Mouse (Mus musculus) MEL (cell line): Measurements from ENCODE around the gene Ankrd44. TPM values are rescaled to one million over a fixed set of nuclear protein-coding genes. Genes with fewer than 3 reads are reported as not detected.
A peak's percentile ranks its signal among the peaks of the same experiment; 100 is the strongest.

ENCODE experiments used
- DNase-seq: peaks from one replicate; pipeline ENCODE4 v3.0.0; 2011; ENCODE audit warnings: low read depth, low spot score
- H3K27ac ChIP-seq: 2 replicates; pipeline ENCODE4 v1.5.1; 2012; ENCODE audit warnings: low read depth, mild to moderate bottlenecking, control low read depth, low read length, moderate library complexity; ENCODE audit not compliant: control insufficient read depth
- H3K27me3 ChIP-seq, 2 experiments: fragments of 150-350 bp in 1 of 2; sonication (generic) in 1 of 2; 2 replicates each; pipeline ENCODE4 v1.6.1; 2012; ENCODE audit warnings: low read length in 2 of 2, mild to moderate bottlenecking in 2 of 2, improper control_type of control experiment in 1 of 2, moderate library complexity in 1 of 2; ENCODE audit not compliant: insufficient read depth in 2 of 2, control insufficient read depth in 1 of 2
- H3K36me3 ChIP-seq, 2 experiments: 2 replicates each; pipeline ENCODE4 v1.6.1; 2012 to 2014; ENCODE audit warnings: low read length in 2 of 2, improper control_type of control experiment in 1 of 2, inconsistent platforms in 1 of 2, mild to moderate bottlenecking in 1 of 2; ENCODE audit not compliant: insufficient read depth in 2 of 2, control insufficient read depth in 1 of 2
- H3K4me1 ChIP-seq, 2 experiments: fragments of 150-350 bp in 1 of 2; sonication (generic) in 1 of 2; 2 replicates each; pipeline ENCODE4 v1.6.1; 2012; ENCODE audit warnings: low read length in 2 of 2, improper control_type of control experiment in 1 of 2, mild to moderate bottlenecking in 1 of 2; ENCODE audit not compliant: insufficient read depth in 2 of 2, control insufficient read depth in 1 of 2
- H3K4me3 ChIP-seq, 2 experiments: fragments of 150-350 bp in 1 of 2; sonication (generic) in 1 of 2; 2 replicates each; pipeline ENCODE4 v1.5.1; 2012; ENCODE audit warnings: low read depth in 2 of 2, low read length in 2 of 2, mild to moderate bottlenecking in 2 of 2, moderate library complexity in 2 of 2, control low read depth in 1 of 2, improper control_type of control experiment in 1 of 2; ENCODE audit not compliant: control insufficient read depth in 1 of 2, insufficient read depth in 1 of 2
- H3K79me2 ChIP-seq: 2 replicates; pipeline ENCODE4 v1.6.1; 2012; ENCODE audit warnings: mild to moderate bottlenecking, low read length, moderate library complexity; ENCODE audit not compliant: control insufficient read depth, poor library complexity, insufficient read depth
- H3K9ac ChIP-seq: 2 replicates; pipeline ENCODE4 v1.6.1; 2012; ENCODE audit warnings: low read depth, mild to moderate bottlenecking, control low read depth, low read length, moderate library complexity; ENCODE audit not compliant: control insufficient read depth, poor library complexity, severe bottlenecking
- H3K9me3 ChIP-seq: fragments of 150-350 bp; sonication (generic); replicated peaks from 2 replicates; pipeline ENCODE4 v1.6.1; 2012; ENCODE audit warnings: mild to moderate bottlenecking, low read length, improper control_type of control experiment, moderate library complexity; ENCODE audit not compliant: insufficient read depth
- CHD1 ChIP-seq: IDR thresholded peaks from 2 replicates; pipeline ENCODE4 v1.6.1; 2012; ENCODE audit warnings: low read depth, mild to moderate bottlenecking, inconsistent platforms, low read length, improper control_type of control experiment
- CHD2 ChIP-seq: IDR thresholded peaks from 2 replicates; pipeline ENCODE4 v1.6.1; 2011; ENCODE audit warnings: low read length, improper control_type of control experiment
- EP300 ChIP-seq, 2 experiments: IDR thresholded peaks; 2 replicates each; pipeline ENCODE4 v1.6.1; 2011; ENCODE audit warnings: improper control_type of control experiment in 2 of 2, low read length in 2 of 2, low read depth in 1 of 2, mild to moderate bottlenecking in 1 of 2
- ETS1 ChIP-seq: IDR thresholded peaks from 2 replicates; pipeline ENCODE4 v1.6.1; 2012; ENCODE audit warnings: low read depth, mild to moderate bottlenecking, inconsistent platforms, low read length, improper control_type of control experiment, moderate library complexity
- GABPA ChIP-seq: IDR thresholded peaks from 2 replicates; pipeline ENCODE4 v1.6.1; 2012; ENCODE audit warnings: low read depth, mild to moderate bottlenecking, inconsistent platforms, low read length, improper control_type of control experiment, moderate library complexity
- GATA1 ChIP-seq: IDR thresholded peaks from 2 replicates; pipeline ENCODE4 v1.6.1; 2011; ENCODE audit warnings: low read depth, low read length, improper control_type of control experiment
- KAT2A ChIP-seq: conservative IDR thresholded peaks from 2 replicates; pipeline ENCODE4 v1.6.1; 2012; ENCODE audit warnings: low read depth, low read length, improper control_type of control experiment, inconsistent platforms
- MAZ ChIP-seq: IDR thresholded peaks from 2 replicates; pipeline ENCODE4 v1.6.1; 2012; ENCODE audit warnings: low read depth, mild to moderate bottlenecking, inconsistent platforms, low read length, improper control_type of control experiment
- MEF2A ChIP-seq: IDR thresholded peaks from 2 replicates; pipeline ENCODE4 v1.6.1; 2014; ENCODE audit warnings: low read depth, mild to moderate bottlenecking, inconsistent platforms, low read length, improper control_type of control experiment; ENCODE audit not compliant: poor library complexity, insufficient replicate concordance, severe bottlenecking; ENCODE audit errors: extremely low read depth
- MYC ChIP-seq: IDR thresholded peaks from 2 replicates; pipeline ENCODE4 v1.6.1; 2011; ENCODE audit warnings: low read depth, mild to moderate bottlenecking, low read length, improper control_type of control experiment, moderate library complexity
- NELFE ChIP-seq: IDR thresholded peaks from 2 replicates; pipeline ENCODE4 v1.6.1; 2011; ENCODE audit warnings: low read depth, low read length, improper control_type of control experiment
- NRF1 ChIP-seq: IDR thresholded peaks from 2 replicates; pipeline ENCODE4 v1.6.1; 2014; ENCODE audit warnings: low read depth, mild to moderate bottlenecking, inconsistent platforms, low read length, improper control_type of control experiment, moderate library complexity; ENCODE audit not compliant: poor library complexity, insufficient read depth, severe bottlenecking
- POLR2A ChIP-seq, 2 experiments: IDR thresholded peaks; 2 replicates each; pipeline ENCODE4 v1.6.1; 2011 to 2012; ENCODE audit warnings: low read length in 2 of 2, mild to moderate bottlenecking in 2 of 2, control low read depth in 1 of 2, improper control_type of control experiment in 1 of 2, low read depth in 1 of 2, moderate library complexity in 1 of 2; ENCODE audit not compliant: control insufficient read depth in 1 of 2, insufficient read depth in 1 of 2, poor library complexity in 1 of 2
- POLR2AphosphoS5 ChIP-seq: IDR thresholded peaks from 2 replicates; pipeline ENCODE4 v1.6.1; 2012; ENCODE audit warnings: low read depth, borderline replicate concordance, mild to moderate bottlenecking, inconsistent platforms, low read length, moderate library complexity, mixed read lengths
- RAD21 ChIP-seq: IDR thresholded peaks from 2 replicates; pipeline ENCODE4 v1.6.1; 2011; ENCODE audit warnings: mild to moderate bottlenecking, low read depth, low read length, improper control_type of control experiment
- RCOR1 ChIP-seq: IDR thresholded peaks from 2 replicates; pipeline ENCODE4 v1.6.1; 2012; ENCODE audit warnings: low read depth, mild to moderate bottlenecking, inconsistent platforms, low read length, improper control_type of control experiment
- SIN3A ChIP-seq: IDR thresholded peaks from 2 replicates; pipeline ENCODE4 v1.6.1; 2012; ENCODE audit warnings: low read length, improper control_type of control experiment, inconsistent platforms
- TBP ChIP-seq: IDR thresholded peaks from 2 replicates; pipeline ENCODE4 v1.8.0; 2011; ENCODE audit warnings: low read depth, low read length, improper control_type of control experiment
- USF1 ChIP-seq: IDR thresholded peaks from 2 replicates; pipeline ENCODE4 v1.6.1; 2014; ENCODE audit warnings: low read depth, mild to moderate bottlenecking, inconsistent platforms, low read length, improper control_type of control experiment, moderate library complexity
- ZMIZ1 ChIP-seq: IDR thresholded peaks from 2 replicates; pipeline ENCODE4 v1.6.1; 2012; ENCODE audit warnings: low read depth, mild to moderate bottlenecking, inconsistent platforms, low read length, improper control_type of control experiment, moderate library complexity
- polyA plus RNA-seq, 2 experiments: library from polyadenylated mRNA; stranded (reverse) in 1 of 2; unstranded in 1 of 2; fragments of >175 nt in 1 of 2; fragments of >200 nt in 1 of 2; gene quantifications; 2 replicates each; pipeline versions ENCODE4 v1.2.1 to v1.2.4; 2012; ENCODE audit warnings: low replicate concordance in 2 of 2, low read depth in 1 of 2; ENCODE audit not compliant: insufficient read length in 2 of 2, insufficient read depth in 1 of 2, missing spikeins in 1 of 2
- total RNA-seq: library from RNA; depleted of rRNA; stranded (reverse); fragments of 300-350 nt; gene quantifications from 2 replicates; pipeline ENCODE4 v1.2.3, GENCODE M21; 2012

The Ankrd44 gene
- total and polyA plus RNA-seq, 3 experiments, result 2.3 to 4.4 TPM; not detected in 1

DNA sequence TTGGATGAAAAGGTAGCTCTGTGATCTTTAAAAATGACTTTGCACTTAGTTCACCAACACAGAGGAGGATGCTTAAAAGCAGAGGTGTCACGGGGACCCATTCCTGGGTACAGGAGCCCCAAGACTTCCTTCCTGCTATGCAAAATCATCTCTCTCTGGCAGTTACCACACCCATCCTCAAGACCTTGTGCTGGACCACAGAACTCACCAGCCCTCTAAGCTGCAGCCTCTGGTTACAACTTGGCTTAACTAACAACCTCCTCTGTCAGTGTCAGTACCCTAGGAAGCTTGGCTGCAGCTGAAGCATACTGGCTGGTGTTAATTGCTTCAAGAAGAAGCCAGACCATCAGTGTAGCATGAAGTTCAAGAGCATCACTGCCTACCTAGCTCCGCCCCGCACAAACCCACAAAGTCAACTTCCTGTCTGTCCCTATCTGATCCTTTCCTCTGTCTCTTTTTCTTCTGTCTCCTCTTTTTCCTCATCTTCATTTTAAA lies 12.8 kb downstream of the Ankrd44 start:
- peak overlapping the region; percentile 43; the same call in 1 of the 2 replicates for H3K9ac ChIP-seq
- H3K27me3 ChIP-seq, result no peaks in the 10 kb centered on the region
- H3K4me3 ChIP-seq, result peak overlapping the region; percentile 2 to 27; a peak in 2 of 4 replicates
- TF ChIP-seq SIN3A (peak; percentile 12; the same call in 1 of the 2 replicates), EP300 (IDR thresholded peaks at IDR 0.05; ENCODE audit: low read depth in 1 of 2, low read length in 2 of 2) (peak; percentile 39 to 46; a peak in 2 of 4 replicates), RAD21 (no peak), POLR2A (IDR thresholded peaks at IDR 0.05; ENCODE audit: control insufficient read depth in 1 of 2, insufficient read depth in 1 of 2, low read depth in 1 of 2, low read length in 2 of 2, poor library complexity in 1 of 2) (peak in 1 of 2 experiments; percentile 49; a peak in 1 of 4 replicates), TBP (peak; percentile 91), ETS1 (peak; percentile 53; the same call in 1 of the 2 replicates), GATA1 (peak; percentile 65; the same call in 1 of the 2 replicates), GABPA (no peak), USF1 (peak; percentile 10; the same call in 1 of the 2 replicates), NELFE (peak; percentile 51), MAZ (no peak)
- H3K9me3 ChIP-seq, result no peaks in the 10 kb centered on the region
- no peaks in the 10 kb centered on the region for H3K79me2 ChIP-seq
- peak overlapping the region; percentile 67 for H3K27ac ChIP-seq
- H3K4me1 ChIP-seq, result peaks cover 8 to 31% of the 10 kb centered on the region in 2 experiments
- DNase-seq, result peak; percentile 90
- H3K36me3 ChIP-seq, result peaks cover 0 to 36% of the 10 kb centered on the region in 2 experiments; a peak in 2 of 4 replicates

DNA sequence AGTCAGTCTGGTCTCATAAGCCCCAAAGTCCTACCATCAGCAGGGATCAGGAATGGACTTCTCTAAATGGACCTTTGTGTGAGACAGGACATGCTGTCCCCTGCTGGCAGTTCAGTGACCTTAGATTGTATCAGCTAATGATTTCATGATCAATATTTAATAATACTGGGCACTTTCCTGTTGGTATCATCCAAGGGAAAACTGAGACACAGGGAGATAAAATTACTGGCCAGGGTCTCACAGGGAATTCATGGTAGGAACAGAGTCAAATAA lies 13.2 kb downstream of the Ankrd44 start:
- H3K27me3 ChIP-seq, result no peaks in the 10 kb centered on the region
- H3K79me2 ChIP-seq, result no peaks in the 10 kb centered on the region
- no peak for TF ChIP-seq KAT2A
- no peak for TF ChIP-seq CHD1
- TF ChIP-seq EP300 (IDR thresholded peaks at IDR 0.05; ENCODE audit: low read depth in 1 of 2, low read length in 2 of 2), result no peak
- TF ChIP-seq MAZ, result no peak
- no peak for TF ChIP-seq GATA1
- TF ChIP-seq NRF1, result no peak
- no peak for TF ChIP-seq CHD2
- TF ChIP-seq TBP, result no peak
- no peak for TF ChIP-seq POLR2AphosphoS5
- no peak for TF ChIP-seq ZMIZ1
- no peak for TF ChIP-seq POLR2A (IDR thresholded peaks at IDR 0.05; ENCODE audit: control insufficient read depth in 1 of 2, insufficient read depth in 1 of 2, low read depth in 1 of 2, low read length in 2 of 2, poor library complexity in 1 of 2)
- no peak for TF ChIP-seq RCOR1
- no peak for TF ChIP-seq MEF2A
- no peak for TF ChIP-seq MYC
- H3K4me3 ChIP-seq, result no peak overlapping the region
- H3K36me3 ChIP-seq, result peaks cover 0 to 36% of the 10 kb centered on the region in 2 experiments; a peak in 2 of 4 replicates
- peak overlapping the region; percentile 36; the same call in 1 of the 2 replicates for H3K27ac ChIP-seq
- DNase-seq, result no peak
- H3K4me1 ChIP-seq, result peaks cover 8 to 31% of the 10 kb centered on the region in 2 experiments
- no peak overlapping the region for H3K9ac ChIP-seq
- no peaks in the 10 kb centered on the region for H3K9me3 ChIP-seq
